10 mouse cellular contexts compared by ENCODE assay signal in the genomic region with DNA sequence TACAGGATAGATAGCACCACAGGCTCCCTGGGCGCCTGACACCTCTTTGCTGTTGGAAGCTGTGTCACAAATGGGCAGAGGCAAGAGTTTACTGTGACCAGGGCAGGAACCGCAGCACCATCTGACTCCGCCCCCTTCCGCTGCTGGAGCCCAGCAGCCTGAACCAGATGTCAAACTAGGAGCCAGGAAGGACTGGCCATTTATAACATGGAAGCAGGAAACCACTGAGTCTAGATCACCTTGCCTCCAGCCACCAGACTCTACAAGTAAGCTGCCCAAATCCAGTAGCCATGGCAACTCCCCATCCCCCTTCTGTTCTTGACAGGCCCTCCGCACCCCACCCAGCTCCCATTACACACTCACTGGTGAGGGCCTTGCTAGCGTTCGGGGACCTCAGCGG. TPM values are rescaled to one million over a fixed set of nuclear protein-coding genes. Genes with fewer than 3 reads are reported as not detected.
DNase-seq lines count a peak whose midpoint lies in the region; ATAC-seq lines count a peak whose summit lies in the region.
"Had no signal": no experiment of that assay in that cellular context is flagged by ENCODE, and none has a peak within 500 bp of the region (broad histone marks: within the 10 kb centered on the region; RNA-seq: fewer than 3 reads in every experiment).

No protein-coding gene starts in this region.

- H3K4me3 ChIP-seq in midbrain, embryonic 12.5 days: no peak overlapping the region
- H3K4me3 ChIP-seq in midbrain, embryonic 14.5 days (replicated peaks; ENCODE audit: low read depth, low read length): no peak overlapping the region
- H3K4me3 ChIP-seq in limb, embryonic 11.5 days (ENCODE audit: low read depth, low read length): no peak overlapping the region

- peak; percentile 41 for DNase-seq in cerebellum, adult 9-10 months
- no peak for DNase-seq in cerebellum, postnatal 4 days (ENCODE audit: low spot score in 2 of 2)
- DNase-seq in midbrain, embryonic 14.5 days: no peak
- DNase-seq in limb, embryonic 11.5 days (ENCODE audit: low spot score): peak; percentile 52
- no peak for DNase-seq in left cerebral cortex, postnatal 4 days
- no peak for DNase-seq in layer of hippocampus, postnatal 10 days (ENCODE audit: low spot score in 2 of 2)
- DNase-seq in frontal cortex, postnatal 36 days (ENCODE audit: low spot score in 2 of 2): no peak
- DNase-seq: heart, postnatal 14 days had no signal

- no peak overlapping the region for H3K9ac ChIP-seq in midbrain, embryonic 12.5 days (replicated peaks)
- no peak overlapping the region for H3K9ac ChIP-seq in midbrain, embryonic 14.5 days (replicated peaks; ENCODE audit: low read length)
- no peak overlapping the region for H3K9ac ChIP-seq in limb, embryonic 11.5 days (ENCODE audit: low read length)

- no peak overlapping the region for H3K4me2 ChIP-seq in midbrain, embryonic 12.5 days (replicated peaks)
- no peak overlapping the region for H3K4me2 ChIP-seq in midbrain, embryonic 14.5 days (ENCODE audit: low read length)
- H3K4me2 ChIP-seq in limb, embryonic 11.5 days (ENCODE audit: low read depth, severe bottlenecking): no peak overlapping the region

- peaks cover 10% of the 10 kb centered on the region; the same call in 1 of the 2 replicates for H3K27me3 ChIP-seq in midbrain, embryonic 12.5 days
- no peaks in the 10 kb centered on the region for H3K27me3 ChIP-seq in midbrain, embryonic 14.5 days (ENCODE audit: control insufficient read depth, insufficient read depth, low read length)
- H3K27me3 ChIP-seq in limb, embryonic 11.5 days (ENCODE audit: control insufficient read depth, insufficient read depth, low read length): no peaks in the 10 kb centered on the region

- no peak overlapping the region for H3K27ac ChIP-seq in midbrain, embryonic 12.5 days (replicated peaks)
- no peak overlapping the region for H3K27ac ChIP-seq in midbrain, embryonic 14.5 days (replicated peaks; ENCODE audit: low read depth, low read length)
- H3K27ac ChIP-seq in limb, embryonic 11.5 days (replicated peaks; ENCODE audit: low read depth, low read length): no peak overlapping the region

- 0 out of 2 replicates have a peak, but pooled peaks have one; percentile 16 for ATAC-seq in midbrain, embryonic 12.5 days (ENCODE audit: low FRiP score, low read depth)
- ATAC-seq in midbrain, embryonic 14.5 days (ENCODE audit: low FRiP score, low TSS enrichment): no peak
- ATAC-seq in limb, embryonic 11.5 days (ENCODE audit: insufficient number of reproducible peaks, low FRiP score, low TSS enrichment, low read depth): 0 out of 2 replicates have a peak, but pooled peaks have one; percentile 51
- ATAC-seq: inflammation-experienced regulatory T-cells, adult 6 months had no signal

- intact Hi-C loops in left cerebral cortex, postnatal 4 days (cut with DNase I): no loop called here

- peaks cover 9% of the 10 kb centered on the region for H3K4me1 ChIP-seq in midbrain, embryonic 12.5 days
- H3K4me1 ChIP-seq in midbrain, embryonic 14.5 days (ENCODE audit: control insufficient read depth, insufficient read depth, low read length): peaks cover 13% of the 10 kb centered on the region
- H3K4me1 ChIP-seq in limb, embryonic 11.5 days (ENCODE audit: control insufficient read depth, insufficient read depth, low read length): peaks cover 7% of the 10 kb centered on the region

- H3K36me3 ChIP-seq in midbrain, embryonic 12.5 days: no peaks in the 10 kb centered on the region
- no peaks in the 10 kb centered on the region for H3K36me3 ChIP-seq in midbrain, embryonic 14.5 days (ENCODE audit: control insufficient read depth, insufficient read depth, low read length)
- no peaks in the 10 kb centered on the region for H3K36me3 ChIP-seq in limb, embryonic 11.5 days (ENCODE audit: control insufficient read depth, insufficient read depth, low read length)

- WGBS in midbrain, embryonic 12.5 days: 76% methylated on average over 8 of the region's 8 CpGs
- 66% methylated on average over 8 of the region's 8 CpGs for WGBS in midbrain, embryonic 14.5 days
- 53% methylated on average over 8 of the region's 8 CpGs for WGBS in limb, embryonic 11.5 days

- H3K9me3 ChIP-seq in midbrain, embryonic 12.5 days: no peaks in the 10 kb centered on the region
- H3K9me3 ChIP-seq in midbrain, embryonic 14.5 days (ENCODE audit: control insufficient read depth, low read length): no peaks in the 10 kb centered on the region
- no peaks in the 10 kb centered on the region for H3K9me3 ChIP-seq in limb, embryonic 11.5 days (ENCODE audit: control insufficient read depth, low read length)

RNA-seq across cellular contexts. Expression of gene Frrs1l, which starts 50.3 kb away (rescaled TPM):
- 7.6 and 11.6 TPM in 2 replicates for polyA plus RNA-seq in midbrain, embryonic 12.5 days (2016; fragmentation: Nextera tagmentation; extraction: Ambion mirVana)
- 21.3 and 24.3 TPM in 2 replicates for polyA plus RNA-seq in midbrain, embryonic 14.5 days (2014; fragmentation: Nextera tagmentation; extraction: Ambion mirVana)
- polyA plus RNA-seq in limb, embryonic 11.5 days (2014; fragmentation: Nextera tagmentation; extraction: Ambion mirVana): 0.43 and 0.51 TPM in 2 replicates
- total RNA-seq in left cerebral cortex, postnatal 4 days (2021): 10 to 100 TPM; 58.8 to 61.8 TPM
- 100 to 1,000 TPM; 111 to 129 TPM for total RNA-seq in layer of hippocampus, postnatal 10 days (2021)
- polyA plus RNA-seq: inflammation-experienced regulatory T-cells, adult 6 months had no signal

Comparison
In these comparisons a context has a peak if more than half of its experiments do, and no peak if none do; other contexts are left out.
1. DNase-seq: peak in cerebellum, adult 9-10 months (single experiment) and limb, embryonic 11.5 days (single experiment); none in cerebellum, postnatal 4 days (0 of 2), midbrain, embryonic 14.5 days (single experiment), left cerebral cortex, postnatal 4 days (single experiment), layer of hippocampus, postnatal 10 days (0 of 2) and frontal cortex, postnatal 36 days (0 of 2).